Mouse (Mus musculus) erythroblast, adult 5-6 weeks (primary cell): ENCODE measurements around the gene Tex21. TPM values are rescaled to one million over a fixed set of nuclear protein-coding genes. Genes with fewer than 3 reads are reported as not detected.

Experiments
- total RNA-seq, 2 experiments: library from RNA; stranded (forward) in 1 of 2; stranded (reverse) in 1 of 2; fragments of 150-400 nt in 1 of 2; fragments of 200-764, 138-1000 nt in 1 of 2; gene quantifications; 2 replicates each; pipeline versions ENCODE4 v1.2.3 to v1.2.4; 2015 to 2017; ENCODE audit warnings: low replicate concordance in 2 of 2

Tex21 gene
- total RNA-seq, 2 experiments from 2014 or later = not detected

Other genes starting within 250 kb of the Tex21 start
- not detected in 2 replicates for gene Esr2, start 69.5 kb downstream of the Tex21 start, total RNA-seq (2015; ENCODE audit: low replicate concordance)
- not detected in 2 replicates for gene Esr2, start 69.5 kb downstream of the Tex21 start, total RNA-seq (2017; ENCODE audit: low replicate concordance)
- 16.9 and 46.1 TPM in 2 replicates for gene Mthfd1, start 8.6 kb upstream of the Tex21 start, total RNA-seq (2015; ENCODE audit: low replicate concordance)
- 37.9 and 42.3 TPM in 2 replicates for gene Mthfd1, start 8.6 kb upstream of the Tex21 start, total RNA-seq (2017; ENCODE audit: low replicate concordance)
- 0.38 TPM in 1 of 2 replicates, not detected in the other for gene Akap5, start 78.1 kb upstream of the Tex21 start, total RNA-seq (2015; ENCODE audit: low replicate concordance)
- 0.28 TPM in 1 of 2 replicates, not detected in the other for gene Akap5, start 78.1 kb upstream of the Tex21 start, total RNA-seq (2017; ENCODE audit: low replicate concordance)
- 6.1 and 19.2 TPM in 2 replicates for gene Zbtb25, start 122.9 kb upstream of the Tex21 start, total RNA-seq (2015; ENCODE audit: low replicate concordance)
- 1.3 and 4.6 TPM in 2 replicates for gene Zbtb25, start 122.9 kb upstream of the Tex21 start, total RNA-seq (2017; ENCODE audit: low replicate concordance)
- gene Zbtb1, start 123.5 kb upstream of the Tex21 start, total RNA-seq (2015; ENCODE audit: low replicate concordance) = 4.6 and 4.8 TPM in 2 replicates
- 4.0 and 5.6 TPM in 2 replicates for gene Zbtb1, start 123.5 kb upstream of the Tex21 start, total RNA-seq (2017; ENCODE audit: low replicate concordance)
- 0.42 and 4.4 TPM in 2 replicates for gene Hspa2, start 157.4 kb upstream of the Tex21 start, total RNA-seq (2015; ENCODE audit: low replicate concordance)
- 0.68 and 1.8 TPM in 2 replicates for gene Hspa2, start 157.4 kb upstream of the Tex21 start, total RNA-seq (2017; ENCODE audit: low replicate concordance)
- not detected in 2 replicates for gene Ppp1r36, start 170.8 kb upstream of the Tex21 start, total RNA-seq (2015; ENCODE audit: low replicate concordance)
- gene Ppp1r36, start 170.8 kb upstream of the Tex21 start, total RNA-seq (2017; ENCODE audit: low replicate concordance) = not detected in 2 replicates